Mouse (Mus musculus): ENCODE measurements around the gene Slc35b2. TPM values are rescaled to one million over a fixed set of nuclear protein-coding genes. Genes with fewer than 3 reads are reported as not detected.

The Slc35b2 gene
- 59.5 and 73.9 TPM in 2 replicates for total RNA-seq (2012; rRNA removed)
- total RNA-seq (2014; rRNA removed), result 89.3 and 101 TPM in 2 replicates
- polyA plus RNA-seq (2012; ENCODE audit: insufficient read length, low read depth), result 54.1 and 57.2 TPM in 2 replicates

DNA sequence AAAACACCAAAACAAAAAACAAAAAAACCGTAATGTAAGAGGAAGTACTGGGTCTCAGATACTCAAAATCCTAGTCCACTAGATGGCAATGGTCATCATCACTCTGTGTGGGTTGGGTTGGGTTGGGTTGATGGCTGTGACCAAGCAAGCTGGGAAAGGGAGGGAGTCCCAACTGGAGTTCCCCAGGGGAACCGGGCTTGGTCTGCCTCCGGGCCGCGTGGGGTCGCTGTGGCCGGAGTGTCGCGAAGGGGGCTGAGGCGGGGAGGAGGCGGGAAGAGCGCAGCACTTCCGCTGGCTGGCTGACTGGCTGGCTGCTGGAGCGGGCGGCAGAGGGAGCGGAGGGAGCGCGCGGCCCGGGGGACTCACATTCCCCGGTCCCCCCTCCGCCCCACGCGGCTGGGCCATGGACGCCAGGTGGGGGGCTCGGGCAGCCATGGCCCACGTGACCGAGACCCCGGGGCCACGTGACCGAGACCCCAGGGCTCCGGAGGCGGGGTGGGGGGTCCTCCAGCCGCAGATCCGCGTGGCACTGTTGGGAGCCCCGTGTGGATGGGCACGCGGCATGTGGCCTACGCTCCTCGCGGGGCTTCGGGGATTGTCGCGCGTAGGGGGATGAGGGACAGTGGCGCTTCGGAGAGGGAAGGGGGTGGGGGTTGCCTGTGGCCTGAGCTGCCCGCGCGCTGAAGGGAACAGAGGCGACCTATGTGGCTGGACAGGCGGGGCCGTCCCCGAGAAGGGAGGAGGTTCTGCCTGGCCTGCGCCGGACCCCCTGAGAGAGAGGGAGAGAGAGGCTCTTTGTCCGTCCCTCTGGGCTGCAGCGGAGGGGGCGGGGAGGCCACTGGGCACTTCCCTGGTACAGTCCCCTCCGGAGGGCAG, at the start of gene Slc35b2:
TSS of gene Slc35b2 (plus strand) at position 220 of the 876 bp plus-strand sequence.
- dilution Hi-C loops (cut with MboI; ENCODE audit: extremely low pct_ligation_motif_present, extremely low pct_unique_long_range_greater_than_20kb, low sequenced_read_pairs), result no loop called here
- H3K36me3 ChIP-seq (replicated peaks in 1 of 2; ENCODE audit: control insufficient read depth in 1 of 2, insufficient read depth in 1 of 2, low read length in 1 of 2), result peaks cover 57 to 73% of the 10 kb centered on the region in 2 experiments
- peak; percentile 90 for TF ChIP-seq ZMIZ1 (IDR thresholded peaks at IDR 0.05; ENCODE audit: low read depth, low read length)
- TF ChIP-seq JUND (conservative IDR thresholded peaks at IDR 0.05; ENCODE audit: low read depth, low read length), result no peak
- TF ChIP-seq MAZ (IDR thresholded peaks at IDR 0.05; ENCODE audit: low read depth, low read length), result peak; percentile 95
- 0 out of 2 replicates have a peak, but pooled peaks have one; percentile 7 for TF ChIP-seq TBP (conservative IDR thresholded peaks at IDR 0.05; ENCODE audit: low read depth, low read length)
- peak; percentile 75 for TF ChIP-seq TCF12 (IDR thresholded peaks at IDR 0.05; ENCODE audit: low read depth, low read length)
- TF ChIP-seq RCOR1 (conservative IDR thresholded peaks at IDR 0.05; ENCODE audit: low read depth, low read length), result peak; percentile 78
- peak; percentile 58; the same call in 1 of the 2 replicates for TF ChIP-seq NELFE (IDR thresholded peaks at IDR 0.05; ENCODE audit: low read depth, low read length)
- 0 out of 2 replicates have a peak, but pooled peaks have one; percentile 48 for TF ChIP-seq E2F4 (IDR thresholded peaks at IDR 0.05; ENCODE audit: insufficient replicate concordance, low read depth, low read length)
- no peak for TF ChIP-seq PAX5 (IDR thresholded peaks at IDR 0.05; ENCODE audit: low read length)
- TF ChIP-seq ZC3H11A (IDR thresholded peaks at IDR 0.05; ENCODE audit: low read depth, low read length), result no peak
- TF ChIP-seq MAX (IDR thresholded peaks at IDR 0.05; ENCODE audit: low read length), result peak; percentile 76
- peak; percentile 76 for TF ChIP-seq SIN3A (IDR thresholded peaks at IDR 0.05; ENCODE audit: low read length)
- peak; percentile 49 for TF ChIP-seq SMC3 (IDR thresholded peaks at IDR 0.05; ENCODE audit: low read depth, low read length)
- TF ChIP-seq POLR2AphosphoS2 (IDR thresholded peaks at IDR 0.05; ENCODE audit: low read depth, low read length), result peak; percentile 94
- TF ChIP-seq IRF4 (IDR thresholded peaks at IDR 0.05; ENCODE audit: low read depth, low read length), result peak; percentile 55; the same call in 1 of the 2 replicates
- TF ChIP-seq CTCF (conservative IDR thresholded peaks at IDR 0.05 in 1 of 2, IDR thresholded peaks at IDR 0.05 in 1 of 2; ENCODE audit: low read depth in 2 of 2, low read length in 2 of 2), result peak in 1 of 2 experiments; percentile 85; a peak in 2 of 4 replicates
- TF ChIP-seq CHD2 (IDR thresholded peaks at IDR 0.05; ENCODE audit: low read length), result peak; percentile 68
- TF ChIP-seq MYC (IDR thresholded peaks at IDR 0.05; ENCODE audit: low read depth, low read length), result peak; percentile 31; the same call in 1 of the 2 replicates
- peak; percentile 81 for TF ChIP-seq HCFC1 (IDR thresholded peaks at IDR 0.05; ENCODE audit: low read depth, low read length)
- no peak for TF ChIP-seq JUN (IDR thresholded peaks at IDR 0.05; ENCODE audit: insufficient read depth, low read depth, low read length)
- TF ChIP-seq RAD21 (IDR thresholded peaks at IDR 0.05; ENCODE audit: low read depth, low read length), result peak; percentile 15
- peak; percentile 90 for TF ChIP-seq UBTF (IDR thresholded peaks at IDR 0.05; ENCODE audit: low read depth, low read length)
- peak; percentile 83 for TF ChIP-seq MEF2A (IDR thresholded peaks at IDR 0.05; ENCODE audit: borderline replicate concordance, low read depth, low read length)
- peak; percentile 74 for TF ChIP-seq USF2 (conservative IDR thresholded peaks at IDR 0.05; ENCODE audit: low read depth, low read length)
- peak; percentile 31; the same call in 1 of the 2 replicates for TF ChIP-seq NRF1 (IDR thresholded peaks at IDR 0.05; ENCODE audit: low read depth, low read length)
- peak; percentile 93 for TF ChIP-seq USF1 (IDR thresholded peaks at IDR 0.05; ENCODE audit: low read depth, low read length)
- peak; percentile 90 for TF ChIP-seq ZNF384 (IDR thresholded peaks at IDR 0.05; ENCODE audit: low read depth, low read length)
- 0 out of 2 replicates have a peak, but pooled peaks have one; percentile 31 for TF ChIP-seq MAFK (IDR thresholded peaks at IDR 0.05; ENCODE audit: insufficient replicate concordance, low read length)
- no peak for TF ChIP-seq EP300 (IDR thresholded peaks at IDR 0.05; ENCODE audit: low read length)
- TF ChIP-seq CHD1 (IDR thresholded peaks at IDR 0.05; ENCODE audit: low read depth, low read length), result no peak; the same call in 1 of the 2 replicates
- peak; percentile 70; the same call in 1 of the 2 replicates for TF ChIP-seq MXI1 (IDR thresholded peaks at IDR 0.05; ENCODE audit: low read depth, low read length)
- no peak; the same call in 1 of the 2 replicates for TF ChIP-seq ETS1 (conservative IDR thresholded peaks at IDR 0.05; ENCODE audit: low read depth, low read length)
- TF ChIP-seq KAT2A (IDR thresholded peaks at IDR 0.05; ENCODE audit: insufficient replicate concordance, low read length), result peak; percentile 74; the same call in 1 of the 2 replicates
- peak; percentile 75 for TF ChIP-seq POLR2A (IDR thresholded peaks at IDR 0.05; ENCODE audit: low read depth, low read length)
- TF ChIP-seq ELF1 (IDR thresholded peaks at IDR 0.05; ENCODE audit: low read depth, low read length), result peak; percentile 87
- TF ChIP-seq BHLHE40 (IDR thresholded peaks at IDR 0.05; ENCODE audit: low read depth, low read length), result peak; percentile 96
- TF ChIP-seq GABPA (IDR thresholded peaks at IDR 0.05; ENCODE audit: insufficient replicate concordance, low read depth, low read length), result peak; percentile 65; the same call in 1 of the 2 replicates

More for the DNA sequence above, at the start of gene Slc35b2:
- Histone ChIP-seq H3K79me2 (replicated peaks; ENCODE audit: control insufficient read depth, extremely low read depth, insufficient read depth, poor library complexity, severe bottlenecking) (peaks cover 33% of the 10 kb centered on the region), H3K27me3 (replicated peaks) (no peaks in the 10 kb centered on the region), H3K4me3 (replicated peaks in 1 of 3; ENCODE audit: low read depth in 2 of 3, low read length in 2 of 3, poor library complexity in 1 of 3) (peak within 1 kb of the TSS; percentile 75 to 87 (median 80)), H3K4me1 (ENCODE audit: control insufficient read depth in 1 of 2, insufficient read depth in 2 of 2) (peaks cover 39 to 67% of the 10 kb centered on the region in 2 experiments), H3K9me3 (replicated peaks; ENCODE audit: low read length) (no peaks in the 10 kb centered on the region), H3K9ac (ENCODE audit: insufficient read depth, low read depth) (peak within 1 kb of the TSS; percentile 89), H3K27ac (ENCODE audit: insufficient read depth, low read depth) (peak within 1 kb of the TSS; percentile 98), H3K4me2 (ENCODE audit: insufficient read depth, low read depth, poor library complexity, severe bottlenecking) (peak within 1 kb of the TSS; percentile 83)
- in situ Hi-C loops (cut with MboI; ENCODE audit: low pct_ligation_motif_present, low pct_unique_long_range_greater_than_20kb, low sequenced_read_pairs), result no loop called here
- peak; percentile 85 for DNase-seq (ENCODE audit: extremely low read depth)

Data from CH12.LX (cell line).